Mouse (Mus musculus) mouse trophoblast stem cell (cell line): ENCODE data around the gene Iqck.

Source experiments
- in situ Hi-C, 2 experiments: fragments of 300-500 bp; cut with MseI, MboI; formaldehyde crosslinking; loops; 2 replicates in 1 of 2; 3 replicates in 1 of 2; pipeline ENCODE4 v1.15.1; 2025

Iqck gene

GRCm38 (mm10) chr7:118855171-118855876 is at the start of gene Iqck:
Gene Iqck, plus strand, starts transcription at chr7:118855752.
- in situ Hi-C loops, result no loop called here

DNA sequence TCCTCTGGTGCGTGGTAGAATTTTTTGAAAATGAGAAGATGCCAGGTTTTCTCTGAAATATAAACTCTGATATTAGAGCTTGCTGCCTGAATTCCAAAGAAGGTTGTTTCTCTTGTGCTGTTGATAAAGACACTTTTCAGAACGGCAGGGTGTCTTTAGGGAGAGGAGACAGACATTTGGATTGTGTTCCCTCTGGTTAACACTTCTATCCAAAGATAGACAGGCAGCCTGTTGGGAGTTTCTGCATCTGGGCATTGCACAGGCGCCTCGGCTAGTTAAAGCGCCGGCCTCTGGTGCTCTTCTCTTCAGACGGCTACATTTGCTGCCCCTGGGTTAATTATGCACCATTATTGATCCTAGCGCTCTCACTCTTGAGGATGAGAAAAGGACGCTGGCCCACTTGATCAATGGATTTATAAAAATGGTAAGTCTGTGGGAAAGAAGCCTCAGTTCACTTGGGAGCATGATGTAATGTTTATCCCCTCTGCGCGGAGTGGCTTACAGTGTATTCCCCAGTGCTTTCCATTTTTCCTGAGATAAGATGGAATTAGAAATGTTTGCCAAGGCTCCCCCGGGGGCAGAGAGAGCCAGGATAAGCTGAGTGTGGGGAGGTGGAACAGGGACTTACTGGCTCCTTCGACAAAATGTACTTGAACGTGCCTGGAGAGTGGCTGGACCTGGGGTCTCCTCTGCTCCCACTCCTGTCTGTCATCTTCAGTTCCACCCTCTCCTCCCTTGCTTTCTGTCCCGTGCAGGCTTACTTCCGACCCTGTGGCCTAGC is 48.7 kb upstream of the Iqck start:
- in situ Hi-C loops, result no loop called here

DNA sequence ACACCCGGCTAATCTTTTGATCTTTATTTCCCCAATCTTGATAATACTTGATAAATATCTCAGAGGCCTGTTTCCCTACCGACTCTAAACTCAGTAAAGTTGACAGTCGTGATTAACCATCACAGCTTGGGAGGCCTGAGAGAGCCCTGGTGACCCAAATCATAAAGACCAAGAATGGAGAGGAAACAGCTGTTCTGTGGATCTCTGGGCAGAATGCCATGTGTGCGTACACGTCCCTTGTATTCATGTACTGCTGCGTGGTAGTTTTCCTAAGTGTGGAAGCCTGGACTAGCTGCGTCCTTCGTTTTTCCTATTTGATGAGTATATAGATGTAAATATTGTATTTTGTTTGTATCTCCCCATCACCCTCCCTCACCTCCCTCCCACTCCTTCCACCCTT is 47.7 kb upstream of the Iqck start:
- in situ Hi-C loops, result no loop called here

GRCm38 (mm10) chr7:118811407-118812106 is 44.0 kb upstream of the Iqck start:
- in situ Hi-C loops, result no loop called here

DNA sequence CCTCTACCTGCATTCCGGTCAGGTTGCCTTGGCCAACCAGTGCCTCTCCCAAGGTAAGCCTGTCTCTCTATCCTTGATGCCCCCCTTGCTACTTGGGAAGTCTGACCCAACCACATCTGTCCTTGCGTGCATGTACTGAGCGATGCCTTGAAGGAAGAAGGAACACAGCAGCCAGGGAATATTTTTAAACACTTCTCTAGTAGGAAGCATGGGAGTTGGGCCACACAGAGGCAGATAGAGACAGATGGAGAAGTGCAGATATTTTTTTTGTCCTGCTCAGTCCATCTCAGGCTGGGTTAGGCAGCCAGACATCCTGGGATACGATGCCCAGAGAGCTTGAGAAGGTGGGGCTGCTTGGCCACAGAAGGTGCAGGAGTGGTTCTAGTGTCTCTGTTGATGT is 42.0 kb upstream of the Iqck start:
- in situ Hi-C loops, result no loop called here

DNA sequence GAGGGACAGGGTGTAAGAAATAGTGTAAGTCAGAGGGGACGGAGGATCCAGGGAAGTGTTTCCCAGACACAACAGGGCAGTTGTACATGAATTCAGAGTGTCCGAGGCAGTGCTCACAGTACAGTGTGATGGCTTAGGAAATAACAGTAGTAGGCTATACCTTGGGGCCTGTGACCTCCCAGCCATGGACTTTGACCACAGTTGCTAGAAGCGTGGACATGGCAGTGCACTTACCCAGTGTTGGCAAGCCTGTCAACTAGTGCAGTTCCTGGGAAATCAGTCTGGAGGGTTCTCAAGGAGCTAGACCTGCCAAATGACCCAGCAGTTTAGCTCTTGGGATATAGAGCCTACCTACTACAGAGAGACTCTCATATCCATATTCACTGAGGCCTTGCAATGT is 39.3 kb upstream of the Iqck start:
- in situ Hi-C loops, result no loop called here

GRCm38 (mm10) chr7:118817741-118818140 is 37.8 kb upstream of the Iqck start:
- in situ Hi-C loops, result no loop called here

DNA sequence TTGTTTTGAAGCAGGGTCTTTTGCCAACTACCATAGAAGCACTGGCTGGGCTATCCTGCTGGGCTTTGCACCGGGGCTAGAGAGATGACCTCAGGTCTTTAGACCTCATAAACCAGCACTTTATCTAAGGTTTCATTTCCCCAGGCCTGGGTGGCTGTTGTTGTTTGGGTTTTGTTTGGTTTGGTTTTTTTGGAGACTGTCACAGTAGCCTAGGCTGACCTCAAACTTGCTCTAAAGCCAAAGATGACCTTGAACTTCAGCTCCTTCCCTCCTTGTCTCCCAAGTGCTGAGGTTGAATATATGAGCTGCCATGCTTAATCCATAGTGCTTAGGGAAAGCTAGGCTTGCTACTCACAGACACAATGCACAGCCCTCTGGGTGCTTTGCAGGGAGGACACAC is 35.9 kb upstream of the Iqck start:
- in situ Hi-C loops, result no loop called here

DNA sequence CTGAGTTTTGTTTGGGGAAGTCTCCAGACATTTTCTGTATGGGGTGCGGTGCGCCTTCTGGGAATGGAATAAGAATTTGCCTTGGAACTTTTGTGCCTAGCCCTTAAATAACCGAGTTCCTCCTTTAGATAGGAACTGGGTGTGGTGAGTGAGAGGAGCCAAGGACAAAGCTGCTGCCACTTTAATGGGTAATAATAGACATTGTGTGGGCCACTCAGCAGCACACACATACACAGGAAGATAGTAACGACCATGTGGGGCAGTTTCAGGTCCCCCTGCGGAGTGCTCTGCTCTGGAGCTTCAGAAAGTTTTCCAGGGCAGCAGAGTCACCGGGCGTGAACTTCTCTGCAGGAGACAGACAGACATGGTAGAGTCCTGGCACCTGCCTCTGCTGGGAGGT is 34.2 kb upstream of the Iqck start:
- in situ Hi-C loops, result no loop called here

- in situ Hi-C loops, result no loop called here
These were observed 33.5 kb upstream of the Iqck start for GRCm38 (mm10) chr7:118821887-118822556.

- in situ Hi-C loops, result no loop called here
These were observed 31.1 kb upstream of the Iqck start for GRCm38 (mm10) chr7:118824451-118824850.

GRCm38 (mm10) chr7:118827975-118828416 is 27.6 kb upstream of the Iqck start:
- in situ Hi-C loops, result no loop called here

DNA sequence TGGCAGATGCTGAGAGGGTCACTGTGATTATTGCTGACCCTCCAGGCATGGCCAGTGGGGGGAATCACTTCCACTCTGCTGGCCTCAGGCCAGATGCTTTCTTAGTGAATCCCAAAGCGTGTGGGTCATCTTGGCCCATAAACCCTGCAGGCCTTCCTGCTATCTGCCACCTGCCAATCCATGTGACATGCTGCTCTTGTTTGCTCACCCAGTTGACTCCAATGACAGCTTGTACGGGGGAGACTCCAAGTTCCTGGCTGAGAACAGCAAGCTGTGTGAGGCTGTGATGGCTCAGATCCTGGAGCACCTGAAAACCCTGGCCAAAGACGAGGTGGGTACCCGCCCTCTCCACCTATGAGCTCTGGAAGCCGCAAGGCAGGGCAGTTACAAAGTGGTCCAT is 17.7 kb upstream of the Iqck start:
- in situ Hi-C loops, result no loop called here

DNA sequence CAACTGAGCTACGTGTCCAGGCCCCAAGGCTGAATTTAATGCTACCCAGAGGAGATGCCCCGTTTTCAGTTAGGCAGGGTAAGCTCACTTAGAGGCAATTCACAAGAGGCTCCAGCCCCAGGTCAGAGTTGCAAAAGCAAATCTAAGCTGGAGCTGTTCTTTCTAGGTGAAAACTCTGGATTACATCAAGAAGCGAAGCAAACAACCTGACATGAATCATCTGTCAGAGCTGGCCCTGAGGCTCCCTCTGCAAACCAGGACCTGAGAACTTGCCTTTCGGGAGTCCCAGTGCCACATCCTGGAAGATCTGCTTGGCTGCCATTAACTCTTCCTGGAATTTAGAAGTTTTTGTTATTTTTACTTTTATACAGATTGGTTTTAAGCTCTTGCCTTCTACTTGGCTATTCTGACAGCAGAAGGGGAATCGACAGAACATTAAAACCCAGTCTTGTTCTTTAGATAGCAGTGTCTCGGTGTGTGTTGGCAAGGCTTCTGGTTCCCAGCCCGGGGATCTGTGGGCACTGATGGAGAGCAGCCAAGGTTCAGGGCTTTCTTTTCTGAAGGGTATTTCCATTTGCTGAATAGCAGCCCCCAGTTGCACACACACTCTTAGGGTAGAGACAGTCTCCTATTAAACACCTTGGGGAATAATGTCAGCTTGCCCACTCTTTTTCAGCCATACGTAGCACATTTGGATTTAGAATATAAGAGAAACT is 14.4 kb upstream of the Iqck start:
- in situ Hi-C loops, result loop anchor here in 1 of 2 experiments (10.0 kb wide), 1 partner anchor 154 kb away; the partner anchor contains the start of gene Gprc5b

DNA sequence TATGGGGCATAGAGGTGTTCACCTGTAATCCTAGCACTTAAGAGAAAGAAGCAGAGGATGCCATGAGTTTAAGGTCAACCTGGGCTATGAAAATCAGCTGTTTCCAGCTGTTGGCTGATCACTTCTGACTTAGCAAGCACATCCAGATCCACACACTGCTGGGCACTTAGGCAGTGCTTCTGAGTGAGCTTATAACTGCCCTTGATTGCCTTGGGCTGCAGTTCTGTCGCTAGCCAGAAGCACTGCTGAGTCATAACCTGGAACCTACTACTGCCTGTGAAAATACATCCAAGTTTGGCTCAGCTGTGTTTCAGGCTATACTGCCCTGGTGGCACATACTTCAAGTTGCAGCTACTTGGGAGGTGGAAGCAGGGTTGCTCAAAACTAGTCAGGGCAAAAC is 13.8 kb upstream of the Iqck start:
- in situ Hi-C loops, result loop anchor here in 1 of 2 experiments (10.0 kb wide), 1 partner anchor 153 kb away; the partner anchor contains the start of gene Gprc5b

- in situ Hi-C loops, result loop anchor here in 1 of 2 experiments (10.0 kb wide), 1 partner anchor 152 kb away; the partner anchor contains the start of gene Gprc5b
These were observed 12.6 kb upstream of the Iqck start for GRCm38 (mm10) chr7:118842938-118843337.

GRCm38 (mm10) chr7:118845141-118845540 is 10.4 kb upstream of the Iqck start:
- in situ Hi-C loops, result loop anchor here in 1 of 2 experiments (10.0 kb wide), 1 partner anchor 150 kb away; the partner anchor contains the start of gene Gprc5b

DNA sequence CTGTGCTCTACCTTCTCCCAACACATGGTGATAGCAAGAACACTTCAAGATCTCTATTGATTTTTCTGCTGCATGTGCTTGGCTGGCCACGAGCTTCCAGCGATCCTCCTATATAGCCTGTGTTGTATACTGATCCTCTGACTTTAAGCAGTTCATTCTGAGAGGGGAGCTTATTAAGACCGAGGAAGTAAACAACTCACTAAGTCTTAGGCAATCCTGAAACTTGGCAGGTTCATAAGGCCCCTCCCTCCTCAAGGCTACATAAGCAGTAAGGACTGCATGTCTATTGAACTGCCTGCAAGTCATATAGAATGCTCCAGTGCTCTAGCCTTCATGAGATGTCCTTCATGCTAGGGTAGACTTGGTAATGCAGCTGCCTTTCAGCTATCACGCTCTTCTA is 9.2 kb upstream of the Iqck start:
- in situ Hi-C loops, result loop anchor here in 1 of 2 experiments (10.0 kb wide), 1 partner anchor 148 kb away; the partner anchor contains the start of gene Gprc5b

DNA sequence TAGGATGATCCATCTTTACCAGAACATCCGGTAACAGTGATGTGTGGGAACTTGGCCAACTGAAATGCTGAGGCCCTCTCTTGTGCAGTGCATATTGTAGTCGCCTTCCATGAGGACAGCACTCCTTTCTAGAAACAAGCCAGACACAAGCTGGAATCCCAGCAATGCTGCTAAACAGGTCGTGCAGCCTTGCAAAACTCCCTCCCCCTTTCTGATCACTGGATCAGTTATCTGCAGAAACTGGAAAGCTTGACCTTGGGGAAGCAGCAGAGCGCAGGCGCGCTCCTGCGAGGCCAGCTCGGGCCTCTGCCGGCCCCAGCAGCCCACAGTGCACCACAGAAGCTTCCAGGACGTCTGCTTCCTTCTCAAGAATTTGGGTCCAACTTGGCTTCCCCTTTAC is 6.8 kb upstream of the Iqck start:
- in situ Hi-C loops, result loop anchor here in 1 of 2 experiments (10.0 kb wide), 1 partner anchor 146 kb away; the partner anchor contains the start of gene Gprc5b

DNA sequence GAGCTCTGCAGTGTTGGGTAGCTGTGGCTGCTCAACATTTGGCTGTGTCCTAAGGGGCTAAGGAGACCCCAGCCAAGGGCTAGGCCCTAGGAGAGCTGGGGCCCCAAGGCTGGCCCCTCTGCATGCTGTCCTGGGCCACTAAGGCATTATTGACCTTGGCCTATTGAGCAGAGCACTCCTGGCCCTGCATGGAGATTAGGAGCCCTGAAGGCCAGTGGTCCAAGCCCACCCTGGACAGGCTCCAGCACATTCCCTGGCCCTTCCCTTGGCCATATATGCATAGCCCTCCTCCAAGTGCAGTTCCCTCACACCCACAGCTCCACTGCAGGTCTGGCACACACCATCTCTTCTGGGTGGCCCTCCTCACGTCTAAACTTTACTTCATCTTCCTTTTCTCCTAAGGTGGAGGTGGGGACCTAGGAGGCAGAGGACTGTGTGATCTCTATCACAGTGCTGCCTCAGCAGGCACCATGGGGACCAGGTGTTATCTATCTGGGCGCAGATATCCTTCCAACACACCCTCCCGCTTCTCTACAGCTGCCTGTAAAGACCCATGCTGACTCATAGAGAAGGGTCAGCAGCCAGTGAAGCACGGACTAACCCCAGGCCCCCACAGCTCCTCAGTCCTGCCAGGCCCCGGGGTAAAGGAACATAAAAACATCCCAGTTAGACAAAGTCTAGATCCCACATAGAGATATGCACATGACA is 5.9 kb upstream of the Iqck start:
- in situ Hi-C loops, result loop anchor here in 1 of 2 experiments (10.0 kb wide), 1 partner anchor 145 kb away; the partner anchor contains the start of gene Gprc5b
